Mouse (Mus musculus) heart, adult 11 months (tissue): ENCODE measurements around the gene Insyn1.

ENCODE experiments used
- DNase-seq: peaks from one replicate; pipeline ENCODE4 v3.0.0; 2022

The Insyn1 gene

GRCm38 (mm10) chr9:58487851-58488801, at the start of gene Insyn1:
Insyn1 (plus strand) TSS chr9:58488603.
- peak; percentile 96 for DNase-seq

GRCm38 (mm10) chr9:58438921-58439396, 49.4 kb upstream of the Insyn1 start:
- DNase-seq: no peak

- peak; percentile 96 for DNase-seq
Observed at GRCm38 (mm10) chr9:58440100-58440499, 48.3 kb upstream of the Insyn1 start.

- peak; percentile 92 for DNase-seq
Observed at GRCm38 (mm10) chr9:58440614-58441013, 47.8 kb upstream of the Insyn1 start.

- no peak for DNase-seq
Observed at GRCm38 (mm10) chr9:58441351-58442104, 46.9 kb upstream of the Insyn1 start.

- DNase-seq: no peak
Observed at GRCm38 (mm10) chr9:58442105-58443010, 46.0 kb upstream of the Insyn1 start.

- DNase-seq: no peak
Observed at GRCm38 (mm10) chr9:58443061-58443460, 45.3 kb upstream of the Insyn1 start.

GRCm38 (mm10) chr9:58446829-58447228, 41.6 kb upstream of the Insyn1 start:
- DNase-seq: no peak

GRCm38 (mm10) chr9:58447997-58448595, 40.3 kb upstream of the Insyn1 start:
- no peak for DNase-seq

- DNase-seq: no peak
Observed at GRCm38 (mm10) chr9:58449526-58449925, 38.9 kb upstream of the Insyn1 start.

GRCm38 (mm10) chr9:58453791-58454378, 34.5 kb upstream of the Insyn1 start:
- DNase-seq: no peak

GRCm38 (mm10) chr9:58454886-58455285, 33.5 kb upstream of the Insyn1 start:
- no peak for DNase-seq

GRCm38 (mm10) chr9:58455798-58456197, 32.6 kb upstream of the Insyn1 start:
- DNase-seq: no peak

GRCm38 (mm10) chr9:58457481-58457955, 30.9 kb upstream of the Insyn1 start:
- DNase-seq: no peak

GRCm38 (mm10) chr9:58458341-58458740, 30.1 kb upstream of the Insyn1 start:
- DNase-seq: no peak

GRCm38 (mm10) chr9:58458856-58459553, 29.4 kb upstream of the Insyn1 start:
- DNase-seq: peak; percentile 94

- peak; percentile 91 for DNase-seq
Observed at GRCm38 (mm10) chr9:58467345-58468025, 20.9 kb upstream of the Insyn1 start.

- peak; percentile 93 for DNase-seq
Observed at GRCm38 (mm10) chr9:58470466-58470865, 17.9 kb upstream of the Insyn1 start.

GRCm38 (mm10) chr9:58473211-58473815, 15.1 kb upstream of the Insyn1 start:
- no peak for DNase-seq

GRCm38 (mm10) chr9:58487076-58487475, 1.3 kb upstream of the Insyn1 start:
- no peak for DNase-seq
